Mouse (Mus musculus): ENCODE measurements around the gene Hnrnph3. TPM values are rescaled to one million over a fixed set of nuclear protein-coding genes. Genes with fewer than 3 reads are reported as not detected.

Hnrnph3 gene
- total RNA-seq, 2 experiments from 2014 or later = 14.6 to 24.2 TPM

- no peak for DNase-seq (ENCODE audit: low spot score)
These were observed 36.7 kb downstream of the Hnrnph3 start for GRCm38 (mm10) chr10:62987341-62987740.

GRCm38 (mm10) chr10:62984495-62984894, 39.5 kb downstream of the Hnrnph3 start:
- DNase-seq (ENCODE audit: low spot score) = no peak

GRCm38 (mm10) chr10:62984072-62984471, 39.9 kb downstream of the Hnrnph3 start:
- DNase-seq (ENCODE audit: low spot score) = no peak

GRCm38 (mm10) chr10:62980039-62980954, 43.7 kb downstream of the Hnrnph3 start, which contains the start of gene Rufy2:
Rufy2 (plus strand) TSS chr10:62980223.
- DNase-seq (ENCODE audit: low spot score) = peak; percentile 71

- no peak for DNase-seq (ENCODE audit: low spot score)
These were observed 44.4 kb downstream of the Hnrnph3 start for GRCm38 (mm10) chr10:62979667-62980038.

GRCm38 (mm10) chr10:62971821-62972220, 52.2 kb downstream of the Hnrnph3 start:
- no peak for DNase-seq (ENCODE audit: low spot score)

GRCm38 (mm10) chr10:62966291-62966690, 57.7 kb downstream of the Hnrnph3 start:
- DNase-seq (ENCODE audit: low spot score) = no peak

- no peak for DNase-seq (ENCODE audit: low spot score)
These were observed 58.2 kb downstream of the Hnrnph3 start for GRCm38 (mm10) chr10:62965796-62966195.

Other genes starting within 250 kb of the Hnrnph3 start
- gene Ccar1, start 231.9 kb downstream of the Hnrnph3 start, total RNA-seq (2021) = 10 to 100 TPM; 21.6 to 31.0 TPM
- 1 to 10 TPM; 1.2 to 2.5 TPM for gene Tet1, start 115.2 kb downstream of the Hnrnph3 start, total RNA-seq (2021)
- gene Slc25a16, start 103.6 kb downstream of the Hnrnph3 start, total RNA-seq (2021) = 10 to 100 TPM; 15.3 to 18.7 TPM
- under 1 TPM; 0.17 to 0.21 TPM for gene Dna2, start 77.2 kb downstream of the Hnrnph3 start, total RNA-seq (2021)
- gene Rufy2, start 44.0 kb downstream of the Hnrnph3 start, total RNA-seq (2021) = 1 to 10 TPM; 4.1 to 4.9 TPM
- gene Pbld2, start 98 bp upstream of the Hnrnph3 start, total RNA-seq (2021) = 1 to 10 TPM; 3.4 to 3.7 TPM
- 1 to 10 TPM in 1 of 2 experiments, under 1 TPM in 1; 0.73 to 1.1 TPM for gene Pbld1, start 35.9 kb upstream of the Hnrnph3 start, total RNA-seq (2021)
- not detected for gene Atoh7, start 75.4 kb upstream of the Hnrnph3 start, total RNA-seq (2021)
- gene Mypn, start 179.7 kb upstream of the Hnrnph3 start, total RNA-seq (2021) = 100 to 1,000 TPM; 279 to 292 TPM
- gene Herc4, start 219.6 kb upstream of the Hnrnph3 start, total RNA-seq (2021) = 10 to 100 TPM; 19.5 to 23.9 TPM

Data from gastrocnemius, adult 18-20 months (tissue).